Mouse (Mus musculus): ENCODE measurements at regions not wholly inside any gene's neighbourhood (a gene's known extent, or its start where the extent isn't known, plus 50 kb on each side); places are given as distances from the start of the nearest gene placed in this dataset.
"Not testable (repeated sequence)": the region's sequence is repeated elsewhere in the genome, so short reads cannot be mapped to it uniquely, and the experiment has no call there.

- not testable (repeated sequence) for TF ChIP-seq CTCF, POLR2A (IDR thresholded peaks at IDR 0.05; ENCODE audit: extremely low read depth, insufficient read depth, low read length)
Measured at GRCm38 (mm10) chr14:53159012-53159411, 663.5 kb upstream of the Olfr1507 start.
